In the genomic region with DNA sequence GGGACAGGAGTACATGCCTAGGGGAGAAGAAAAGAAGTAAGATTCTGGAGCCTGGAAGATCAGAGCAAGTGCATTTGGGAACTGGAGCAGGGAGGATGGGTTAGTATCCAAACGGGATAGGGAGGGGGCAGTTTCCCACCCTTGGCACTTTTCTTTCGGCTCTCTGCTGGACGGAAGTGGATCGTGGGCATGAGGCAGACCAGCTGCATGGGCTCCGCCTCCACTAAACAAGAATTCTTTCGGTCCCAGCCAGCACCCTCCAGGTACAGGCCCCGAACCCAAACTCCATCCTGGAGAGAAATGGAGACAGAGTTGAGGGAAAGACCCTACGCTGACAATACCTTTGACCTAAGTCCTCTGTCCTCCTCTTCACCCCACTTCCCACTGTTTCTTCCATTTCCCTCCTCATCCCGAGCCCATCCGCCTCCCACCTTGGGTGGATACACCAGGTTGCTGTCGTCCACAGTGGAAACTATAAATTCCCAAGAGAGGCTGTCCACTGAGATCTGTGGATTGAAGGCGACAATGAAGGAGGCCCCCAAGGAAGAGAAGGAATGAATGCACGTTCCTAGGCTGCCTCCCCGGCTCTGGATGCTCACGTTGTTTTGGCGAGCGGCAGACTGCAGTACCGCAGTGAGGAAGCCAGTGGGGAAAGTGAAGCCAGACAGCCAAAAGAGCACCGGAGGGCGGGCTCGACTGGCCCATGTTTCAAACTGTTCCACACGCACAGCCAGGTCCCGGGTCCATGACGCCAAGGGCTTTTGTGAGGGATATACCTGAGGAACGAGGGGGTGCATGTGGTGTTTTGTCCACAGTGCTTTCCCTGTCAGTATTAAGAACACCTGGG, we compare ENCODE assay signal across 8 mouse cellular contexts. TPM values are rescaled to one million over a fixed set of nuclear protein-coding genes. Genes with fewer than 3 reads are reported as not detected.
DNase-seq lines count a peak whose midpoint lies in the region; ATAC-seq and TF ChIP-seq lines count a peak whose summit lies in the region.

No protein-coding gene starts in this region.

- intact Hi-C loops in heart, postnatal 10 days (cut with DNase I): no loop called here

- 0 out of 2 replicates have a peak overlapping the region, but pooled peaks have one; percentile 98 for H3K27ac ChIP-seq in heart, embryonic 10.5 days
- no peak overlapping the region for H3K27ac ChIP-seq in intestine, postnatal 0 days (ENCODE audit: low read depth, low read length)
- no peak overlapping the region for H3K27ac ChIP-seq in neural tube, embryonic 14.5 days (ENCODE audit: low read depth, low read length)

- H3K4me2 ChIP-seq in intestine, postnatal 0 days (replicated peaks; ENCODE audit: low read depth): peak overlapping the region; percentile 86; the same call in 1 of the 2 replicates
- H3K4me2 ChIP-seq in neural tube, embryonic 14.5 days (ENCODE audit: low read depth, low read length): 0 out of 2 replicates have a peak overlapping the region, but pooled peaks have one; percentile 99

- DNase-seq in heart, embryonic 10.5 days (ENCODE audit: low spot score): no peak
- DNase-seq in heart, postnatal 10 days: no peak
- DNase-seq in ovary, postnatal 36 days (ENCODE audit: low spot score): peak; percentile 14
- DNase-seq in ovary, postnatal 10 days (ENCODE audit: low spot score): no peak
- DNase-seq in spleen, adult 12 weeks (ENCODE audit: low spot score): no peak
- no peak for DNase-seq in thymus, postnatal 4 days

- no peaks in the 10 kb centered on the region for H3K9me3 ChIP-seq in heart, embryonic 10.5 days
- H3K9me3 ChIP-seq in intestine, postnatal 0 days (ENCODE audit: control insufficient read depth): no peaks in the 10 kb centered on the region
- H3K9me3 ChIP-seq in neural tube, embryonic 14.5 days (ENCODE audit: control insufficient read depth, low read length): no peaks in the 10 kb centered on the region

- 12% methylated on average over 25 of the region's 25 CpGs for WGBS in heart, embryonic 10.5 days
- WGBS in intestine, postnatal 0 days: 35% methylated on average over 25 of the region's 25 CpGs
- 13% methylated on average over 25 of the region's 25 CpGs for WGBS in neural tube, embryonic 14.5 days

- H3K9ac ChIP-seq in intestine, postnatal 0 days (ENCODE audit: low read depth, low read length): no peak overlapping the region
- H3K9ac ChIP-seq in neural tube, embryonic 14.5 days (replicated peaks; ENCODE audit: low read depth, low read length): no peak overlapping the region

- peaks cover 38% of the 10 kb centered on the region for H3K27me3 ChIP-seq in heart, embryonic 10.5 days (ENCODE audit: insufficient read depth, poor library complexity, severe bottlenecking)
- H3K27me3 ChIP-seq in intestine, postnatal 0 days (replicated peaks; ENCODE audit: control insufficient read depth, insufficient read depth, low read length): peaks cover 9% of the 10 kb centered on the region; the same call in 1 of the 2 replicates
- H3K27me3 ChIP-seq in neural tube, embryonic 14.5 days (ENCODE audit: control insufficient read depth, insufficient read depth, low read length): peaks cover 14% of the 10 kb centered on the region; the same call in 1 of the 2 replicates

- peak overlapping the region; percentile 86 for H3K4me3 ChIP-seq in heart, embryonic 10.5 days
- H3K4me3 ChIP-seq in intestine, postnatal 0 days (ENCODE audit: low read depth, low read length): no peak overlapping the region
- no peak overlapping the region for H3K4me3 ChIP-seq in neural tube, embryonic 14.5 days (ENCODE audit: low read depth, low read length)

- H3K4me1 ChIP-seq in heart, embryonic 10.5 days: peaks cover 52% of the 10 kb centered on the region
- peaks cover 5% of the 10 kb centered on the region; the same call in 1 of the 2 replicates for H3K4me1 ChIP-seq in intestine, postnatal 0 days (replicated peaks; ENCODE audit: control insufficient read depth, insufficient read depth, low read length)
- peaks cover 28% of the 10 kb centered on the region for H3K4me1 ChIP-seq in neural tube, embryonic 14.5 days (ENCODE audit: control insufficient read depth, insufficient read depth, low read length)

- ATAC-seq in intestine, postnatal 0 days: no peak
- ATAC-seq in neural tube, embryonic 14.5 days (ENCODE audit: low read depth): no peak

- no peak for TF ChIP-seq CTCF in intestine, postnatal 0 days (IDR thresholded peaks at IDR 0.05; ENCODE audit: low read depth)

- H3K36me3 ChIP-seq in heart, embryonic 10.5 days: no peaks in the 10 kb centered on the region
- no peaks in the 10 kb centered on the region for H3K36me3 ChIP-seq in intestine, postnatal 0 days (ENCODE audit: control insufficient read depth, insufficient read depth)
- no peaks in the 10 kb centered on the region for H3K36me3 ChIP-seq in neural tube, embryonic 14.5 days (ENCODE audit: control insufficient read depth, insufficient read depth, low read length)

RNA-seq across cellular contexts. Expression of a gene that starts 7.9 kb away (rescaled TPM):
- 20.9 and 26.9 TPM in 2 replicates for polyA plus RNA-seq in heart, embryonic 10.5 days (2016; fragmentation: Nextera tagmentation; extraction: Ambion mirVana)
- total RNA-seq in heart, postnatal 10 days (2021): 10 to 100 TPM; 48.3 to 52.2 TPM
- polyA plus RNA-seq in intestine, postnatal 0 days (2015; fragmentation: Nextera tagmentation; extraction: Ambion mirVana): 18.2 and 23.6 TPM in 2 replicates
- 36.1 and 37.5 TPM in 2 replicates for polyA plus RNA-seq in neural tube, embryonic 14.5 days (2014; fragmentation: Nextera tagmentation; extraction: Ambion mirVana)

RNA-seq across cellular contexts. Expression of a gene that starts 23.3 kb away (rescaled TPM):
- polyA plus RNA-seq in heart, embryonic 10.5 days (2016; fragmentation: Nextera tagmentation; extraction: Ambion mirVana): 38.9 and 52.5 TPM in 2 replicates
- 10 to 100 TPM; 53.3 to 54.0 TPM for total RNA-seq in heart, postnatal 10 days (2021)
- 24.1 and 24.9 TPM in 2 replicates for polyA plus RNA-seq in intestine, postnatal 0 days (2015; fragmentation: Nextera tagmentation; extraction: Ambion mirVana)
- polyA plus RNA-seq in neural tube, embryonic 14.5 days (2014; fragmentation: Nextera tagmentation; extraction: Ambion mirVana): 2.3 and 5.3 TPM in 2 replicates

RNA-seq across cellular contexts. Expression of a gene that starts 25.9 kb away (rescaled TPM):
- 27.4 and 31.8 TPM in 2 replicates for polyA plus RNA-seq in heart, embryonic 10.5 days (2016; fragmentation: Nextera tagmentation; extraction: Ambion mirVana)
- 10 to 100 TPM; 27.5 to 30.2 TPM for total RNA-seq in heart, postnatal 10 days (2021)
- polyA plus RNA-seq in intestine, postnatal 0 days (2015; fragmentation: Nextera tagmentation; extraction: Ambion mirVana): 8.6 and 8.9 TPM in 2 replicates
- 21.3 and 29.9 TPM in 2 replicates for polyA plus RNA-seq in neural tube, embryonic 14.5 days (2014; fragmentation: Nextera tagmentation; extraction: Ambion mirVana)

RNA-seq across cellular contexts. Expression of a gene that starts 26.1 kb away (rescaled TPM):
- polyA plus RNA-seq in heart, embryonic 10.5 days (2016; fragmentation: Nextera tagmentation; extraction: Ambion mirVana): 158 and 165 TPM in 2 replicates
- 10 to 100 TPM; 94.1 to 95.0 TPM for total RNA-seq in heart, postnatal 10 days (2021)
- 159 and 164 TPM in 2 replicates for polyA plus RNA-seq in intestine, postnatal 0 days (2015; fragmentation: Nextera tagmentation; extraction: Ambion mirVana)
- 112 and 132 TPM in 2 replicates for polyA plus RNA-seq in neural tube, embryonic 14.5 days (2014; fragmentation: Nextera tagmentation; extraction: Ambion mirVana)

RNA-seq across cellular contexts. Expression of a gene that starts 52.1 kb away (rescaled TPM):
- 15.8 and 26.5 TPM in 2 replicates for polyA plus RNA-seq in heart, embryonic 10.5 days (2016; fragmentation: Nextera tagmentation; extraction: Ambion mirVana)
- total RNA-seq in heart, postnatal 10 days (2021): 10 to 100 TPM; 62.0 to 66.7 TPM
- polyA plus RNA-seq in intestine, postnatal 0 days (2015; fragmentation: Nextera tagmentation; extraction: Ambion mirVana): 19.4 and 24.8 TPM in 2 replicates
- 86.0 and 89.6 TPM in 2 replicates for polyA plus RNA-seq in neural tube, embryonic 14.5 days (2014; fragmentation: Nextera tagmentation; extraction: Ambion mirVana)
